Mouse (Mus musculus) adrenal gland, postnatal 25 days (tissue): ENCODE measurements around the gene Osm. TPM values are rescaled to one million over a fixed set of nuclear protein-coding genes. Genes with fewer than 3 reads are reported as not detected.

ENCODE experiments used
- DNase-seq: peaks from one replicate; pipeline ENCODE4 v3.0.0; 2021; ENCODE audit warnings: mixed read lengths
- total RNA-seq: library from RNA; stranded (reverse); gene quantifications from 2 replicates; pipeline ENCODE4 v1.2.3, GENCODE M21; 2021

Gene Osm
- total RNA-seq, 1 experiment from 2014 or later: not detected

GRCm38 (mm10) chr11:4240151-4240550 lies 3.9 kb downstream of the Osm start:
- no peak for DNase-seq

DNA sequence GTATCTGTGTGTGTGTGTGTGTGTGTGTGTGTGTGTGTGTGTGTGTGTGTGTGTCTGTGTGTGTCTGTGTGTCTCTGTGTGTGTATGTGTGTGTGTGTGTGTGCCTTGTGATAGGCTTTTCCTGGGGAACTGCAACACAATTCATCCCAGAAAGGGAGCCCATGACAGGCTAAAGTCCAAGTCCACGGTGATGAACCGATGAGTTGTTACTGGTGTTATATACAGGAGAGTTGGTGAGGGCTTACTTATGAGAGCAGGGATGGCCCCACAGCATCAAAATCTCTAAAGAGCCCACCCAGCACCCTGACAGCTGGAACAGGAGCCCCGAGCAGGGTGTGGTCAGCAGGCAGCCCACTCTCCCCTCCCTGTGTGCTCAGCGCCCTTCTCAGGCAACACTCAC lies 5.0 kb downstream of the Osm start:
- no peak for DNase-seq

GRCm38 (mm10) chr11:4246126-4246525 lies 9.9 kb downstream of the Osm start:
- DNase-seq: no peak

GRCm38 (mm10) chr11:4246623-4247022 lies 10.4 kb downstream of the Osm start:
- no peak for DNase-seq

DNA sequence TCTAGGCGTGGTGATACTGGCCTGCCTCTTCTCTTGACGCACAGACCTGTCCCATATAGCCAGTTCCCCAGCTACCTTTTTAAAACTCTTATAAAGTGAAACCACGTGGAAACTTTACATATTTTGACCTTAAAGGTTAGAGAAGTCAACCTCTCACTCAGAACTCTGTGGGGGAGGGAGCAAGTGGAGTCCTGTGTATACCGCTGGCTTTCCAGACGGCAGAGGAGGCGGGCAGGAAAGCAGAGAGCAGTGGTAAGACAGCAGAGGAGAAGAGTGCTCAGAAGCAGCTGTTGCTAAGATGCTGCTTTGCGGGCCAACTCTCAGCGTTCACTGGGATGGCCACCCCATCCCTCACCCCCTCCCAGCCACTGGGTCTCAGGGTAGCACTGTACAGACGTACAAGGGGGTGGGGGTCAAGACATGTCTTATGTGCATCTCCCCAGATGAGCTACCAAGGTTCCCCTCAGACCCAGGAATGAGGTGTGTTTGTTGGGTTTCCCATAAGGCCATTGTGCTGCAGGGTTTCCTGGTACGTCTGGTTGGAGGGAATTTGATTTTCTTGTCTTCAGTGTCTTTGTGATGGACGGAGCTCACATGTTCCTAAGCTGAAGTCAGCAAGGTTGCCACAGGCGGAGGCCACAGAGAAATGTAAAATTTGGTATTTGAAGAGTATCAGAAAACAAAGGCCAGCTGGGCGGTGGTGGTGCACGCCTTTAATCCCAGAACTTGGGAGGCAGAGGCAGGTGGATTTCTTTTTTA lies 11.2 kb downstream of the Osm start:
- DNase-seq: no peak

DNA sequence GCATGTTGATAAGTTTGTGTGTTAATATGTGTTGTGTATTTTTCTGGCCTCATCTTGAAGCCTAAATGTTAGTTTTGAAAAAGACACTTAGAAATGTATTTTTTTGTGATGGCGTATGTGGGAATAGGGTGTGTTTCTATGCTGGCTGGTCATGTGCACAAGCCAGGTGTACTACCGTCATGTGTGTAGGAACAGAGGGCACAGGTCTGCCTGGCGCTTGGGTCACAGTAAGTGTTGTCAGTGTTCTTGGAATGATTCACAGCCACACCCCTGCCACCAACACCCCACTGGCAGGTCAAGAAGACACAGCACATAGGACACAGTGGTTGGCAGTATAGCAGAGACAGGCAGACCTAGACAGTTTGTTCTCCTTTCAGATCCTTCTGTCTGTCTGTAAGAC lies 12.9 kb downstream of the Osm start:
- DNase-seq: no peak

DNA sequence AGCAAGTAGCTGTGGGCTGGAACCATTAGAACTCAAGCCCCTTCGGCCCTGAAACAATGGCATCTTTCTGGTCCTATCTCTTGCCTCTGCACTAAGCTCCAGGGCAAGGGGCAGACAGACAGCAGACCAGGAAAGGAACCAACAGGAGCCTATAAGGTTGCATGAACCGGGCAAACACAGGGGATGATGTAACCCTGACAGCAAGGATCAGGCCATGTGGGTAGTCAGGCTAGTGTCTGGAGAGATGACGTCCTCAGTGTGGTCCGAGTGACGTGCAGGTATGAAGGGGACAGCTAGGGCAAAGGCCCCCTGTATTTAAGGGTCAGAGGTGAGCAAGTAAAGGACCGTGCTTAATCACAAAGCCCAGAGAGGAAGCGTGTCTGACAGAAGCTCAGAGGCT lies 14.1 kb downstream of the Osm start:
- no peak for DNase-seq

GRCm38 (mm10) chr11:4251376-4251775 lies 15.2 kb downstream of the Osm start:
- no peak for DNase-seq

- no peak for DNase-seq
These were observed 16.7 kb downstream of the Osm start for GRCm38 (mm10) chr11:4252886-4253285.

GRCm38 (mm10) chr11:4256846-4257607 lies 20.8 kb downstream of the Osm start, which contains the start of gene Lif:
Lif (plus strand) TSS chr11:4257557.
- no peak for DNase-seq

DNA sequence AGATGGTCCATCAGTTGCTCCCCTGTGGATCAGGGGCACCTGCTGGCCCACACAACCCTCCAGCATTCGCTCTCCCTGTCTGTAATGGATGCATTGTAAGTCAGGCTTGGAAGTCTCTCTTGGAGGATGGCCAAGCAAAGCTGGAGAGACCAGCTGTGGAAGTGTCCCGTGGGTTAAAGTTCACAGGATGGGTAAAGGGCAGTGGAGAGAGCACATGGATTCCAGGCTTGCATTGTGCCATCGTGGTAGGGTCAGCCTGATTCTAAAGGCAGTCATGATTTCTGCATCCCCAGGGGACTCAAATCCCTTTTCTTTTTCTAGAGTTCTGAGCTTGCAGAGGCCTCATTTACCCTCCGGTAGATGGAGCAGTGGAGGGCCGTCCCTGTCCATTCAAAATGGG lies 21.5 kb downstream of the Osm start:
- DNase-seq: no peak

DNA sequence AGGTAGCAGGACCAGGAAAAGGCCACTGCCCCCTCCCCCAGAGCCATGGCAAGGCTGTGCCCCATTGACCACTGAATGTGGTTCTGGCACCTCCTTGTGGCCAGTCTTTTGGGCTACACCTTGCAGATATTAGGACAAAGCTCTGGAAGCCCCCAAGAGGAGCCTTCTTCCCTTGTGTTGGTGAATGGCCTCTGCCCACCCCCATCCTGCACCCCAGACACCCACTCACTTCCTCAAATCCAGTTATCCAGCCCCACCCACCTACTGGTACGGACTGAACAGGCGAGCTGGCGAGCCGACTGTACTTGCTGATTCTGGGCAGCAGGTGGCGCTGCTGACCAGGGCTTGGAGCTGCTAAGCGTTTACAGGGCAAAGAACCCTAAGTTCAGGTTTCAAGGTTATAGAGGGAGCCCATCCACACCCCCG lies 22.4 kb downstream of the Osm start:
- peak; percentile 80 for DNase-seq

DNA sequence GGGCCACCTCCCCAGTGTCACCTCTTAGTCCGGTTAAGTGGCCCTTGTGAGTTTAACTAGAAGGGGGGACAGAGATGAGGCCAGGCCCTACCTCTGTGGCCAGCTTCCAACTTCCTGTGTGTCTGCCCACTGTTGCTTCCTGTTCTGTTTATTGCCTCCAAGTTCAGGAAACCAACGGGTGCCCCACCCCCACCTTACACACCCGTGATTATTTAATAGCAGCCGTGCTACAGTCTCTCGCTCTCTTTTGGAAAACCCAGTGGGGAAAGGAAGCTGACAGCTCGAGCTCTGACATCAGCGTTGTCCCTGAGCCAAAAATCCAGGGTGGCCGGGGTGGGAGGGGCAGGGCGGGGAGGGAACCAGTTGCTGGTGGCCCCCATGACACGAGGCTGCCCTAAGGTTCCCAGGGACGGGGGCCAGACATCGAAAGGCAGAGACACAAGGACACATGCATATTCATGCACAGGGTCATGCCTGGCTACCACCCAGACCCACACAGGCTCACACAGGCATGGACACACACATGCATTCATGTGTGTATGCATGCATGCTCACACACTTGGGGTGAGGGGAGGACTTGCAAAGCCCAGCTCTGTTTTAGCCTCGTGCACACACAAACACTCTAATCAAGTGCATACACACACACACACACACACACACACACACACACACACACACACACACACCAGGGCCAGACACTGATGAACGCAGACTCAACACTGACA lies 24.4 kb downstream of the Osm start:
- DNase-seq: peak; percentile 43

DNA sequence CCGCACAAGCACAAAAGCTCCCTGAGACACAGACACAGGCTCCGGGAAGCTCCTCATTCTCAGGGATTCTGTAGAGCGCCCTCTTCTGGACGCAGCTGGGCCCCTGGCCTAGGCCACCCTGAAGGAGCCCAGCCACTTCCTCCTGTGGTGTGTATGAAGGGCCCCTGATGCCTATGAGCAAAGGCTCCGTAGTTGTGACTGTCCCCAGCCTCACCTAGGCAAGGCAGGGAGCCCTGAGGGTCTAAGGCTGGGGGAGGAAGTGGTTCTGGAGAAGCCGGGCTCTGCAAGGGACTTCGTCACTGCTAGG lies 24.9 kb downstream of the Osm start:
- peak; percentile 62 for DNase-seq

- no peak for DNase-seq
These were observed 25.7 kb downstream of the Osm start for GRCm38 (mm10) chr11:4261969-4262368.

DNA sequence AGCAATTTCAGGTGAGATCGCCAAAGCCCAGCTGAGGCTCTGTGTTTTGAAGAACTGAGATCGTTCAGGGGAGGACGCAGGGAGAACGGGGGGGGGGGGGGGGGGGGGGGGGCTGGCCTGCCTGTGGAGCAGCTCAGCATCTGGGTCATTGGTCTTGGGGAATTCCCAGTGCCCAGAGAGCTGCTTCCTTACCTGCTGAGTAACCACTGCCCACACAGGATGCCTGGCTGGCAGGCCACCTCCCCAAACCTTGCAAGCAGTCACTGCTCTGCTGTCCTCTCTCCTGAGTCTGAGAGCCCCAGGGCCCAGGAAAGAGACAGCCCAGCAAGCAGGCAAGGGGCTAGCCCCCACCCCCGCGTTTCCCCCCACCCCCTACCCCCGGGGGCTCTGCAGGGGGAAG lies 26.6 kb downstream of the Osm start:
- DNase-seq: no peak

DNA sequence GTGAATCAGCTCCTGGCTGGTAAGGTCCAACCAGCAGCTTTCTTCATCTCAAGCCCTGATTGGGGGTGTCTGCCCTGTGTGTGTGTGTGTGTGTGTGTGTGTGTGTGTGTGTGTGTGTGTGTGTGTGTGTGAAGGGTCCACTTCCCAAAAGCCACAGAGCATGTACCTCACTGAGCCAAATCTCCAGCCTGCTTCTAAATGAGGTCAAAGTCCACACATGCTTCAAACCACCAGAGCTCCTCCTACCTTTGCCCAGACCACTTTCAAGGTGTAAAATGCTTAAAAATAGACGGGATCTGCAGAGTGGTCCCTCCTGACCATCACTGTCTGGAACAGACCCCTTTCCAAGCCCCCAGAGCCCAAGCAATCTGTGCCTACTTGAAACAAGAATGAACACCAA lies 27.1 kb downstream of the Osm start:
- DNase-seq: no peak

- DNase-seq: no peak
These were observed 27.8 kb downstream of the Osm start for GRCm38 (mm10) chr11:4264066-4264465.

DNA sequence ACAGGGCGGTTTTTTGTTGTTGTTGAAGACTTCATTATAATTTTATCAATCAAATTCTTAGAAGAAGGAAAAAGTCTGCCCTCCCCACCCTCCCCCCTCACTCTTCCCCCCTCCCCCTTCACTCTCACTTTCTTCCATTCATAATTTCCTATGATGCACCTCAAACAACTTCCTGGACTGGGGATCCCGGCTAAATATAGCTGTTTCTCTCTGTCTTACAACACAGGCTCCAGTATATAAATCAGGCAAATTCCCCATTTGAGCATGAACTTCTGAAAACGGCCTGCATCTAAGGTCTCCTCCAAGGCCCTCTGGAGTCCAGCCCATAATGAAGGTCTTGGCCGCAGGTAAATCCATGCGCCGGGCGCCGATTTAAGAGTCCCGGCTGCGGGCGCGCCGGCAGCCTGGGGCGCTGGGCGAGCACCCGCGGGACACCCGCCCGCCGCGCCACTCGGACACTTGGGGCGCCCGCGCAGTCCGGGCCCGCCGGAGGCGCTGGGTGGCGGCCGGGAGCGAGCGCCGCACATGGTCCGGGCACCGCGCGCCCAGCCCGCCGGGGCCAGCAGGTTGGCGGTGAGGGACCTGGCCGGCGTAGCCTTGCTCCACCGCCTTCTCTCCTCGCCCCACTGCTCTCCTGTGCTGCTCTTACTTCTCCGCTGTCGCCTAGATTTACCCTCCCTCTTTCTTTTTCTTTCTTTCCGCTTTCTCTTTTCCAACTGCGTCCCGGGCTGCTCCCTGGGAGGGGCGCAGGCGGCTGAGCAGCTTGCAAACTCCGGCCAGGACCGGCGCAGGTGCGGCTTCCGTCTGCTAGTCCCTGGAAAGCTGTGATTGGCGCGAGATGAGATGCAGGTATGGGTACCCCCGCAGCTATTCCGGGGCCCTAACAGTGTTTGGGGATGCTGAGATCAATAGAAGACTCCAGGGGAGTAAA lies 30.3 kb downstream of the Osm start:
- DNase-seq: peak; percentile 74

GRCm38 (mm10) chr11:4267202-4267578 lies 31.0 kb downstream of the Osm start:
- DNase-seq: no peak

- DNase-seq: no peak
These were observed 32.3 kb downstream of the Osm start for GRCm38 (mm10) chr11:4268500-4268899.
